Mouse (Mus musculus) c-Kit-positive CD71-negative TER-119-negative erythroid progenitor cells, embryonic 14.5 days (primary cell): ENCODE results near the gene Tas2r107.
"Not testable (repeated sequence)": the region's sequence is repeated elsewhere in the genome, so short reads cannot be mapped to it uniquely, and the experiment has no call there.

Experiments used
- DNase-seq: peaks from one replicate; pipeline ENCODE4 v3.0.0-alpha.2; 2013; ENCODE audit warnings: low read depth

The Tas2r107 gene

GRCm38 (mm10) chr6:131660049-131660448 lies at the start of gene Tas2r107:
Tas2r107 (minus strand) TSS chr6:131660149.
- DNase-seq: no peak

GRCm38 (mm10) chr6:131689963-131690362 lies 30.0 kb upstream of the Tas2r107 start, which contains the start of gene Tas2r114:
Tas2r114 (minus strand) TSS chr6:131690063.
- DNase-seq: no peak

- DNase-seq: no peak
Measured at GRCm38 (mm10) chr6:131687395-131687794, 27.4 kb upstream of the Tas2r107 start, which contains the start of gene Tas2r105. Tas2r105 (minus strand) TSS chr6:131687495.

GRCm38 (mm10) chr6:131685644-131686043 lies 25.7 kb upstream of the Tas2r107 start, which contains the start of gene Tas2r104:
Tas2r104 (minus strand) TSS chr6:131685744.
- no peak for DNase-seq

- no peak for DNase-seq
Measured at GRCm38 (mm10) chr6:131678786-131679185, 18.8 kb upstream of the Tas2r107 start, which contains the start of gene Tas2r106. Tas2r106 (minus strand) TSS chr6:131678886.

GRCm38 (mm10) chr6:131630812-131631211 lies 29.1 kb downstream of the Tas2r107 start, which contains the start of gene Tas2r130:
Tas2r130 (minus strand) TSS chr6:131630912.
- no peak for DNase-seq

GRCm38 (mm10) chr6:131609956-131610355 lies 50.0 kb downstream of the Tas2r107 start:
- DNase-seq: not testable (repeated sequence)
